Mouse (Mus musculus) liver, embryonic 18 days (tissue): ENCODE data around the gene Yap1. TPM values are rescaled to one million over a fixed set of nuclear protein-coding genes. Genes with fewer than 3 reads are reported as not detected.

Experiments used
- polyA plus RNA-seq: library from polyadenylated mRNA; depleted of rRNA; stranded (reverse); fragments of >200 nt; gene quantifications from 2 replicates; pipeline ENCODE4 v1.2.3, GENCODE M21; 2012; rRNA removed

Yap1 gene
- polyA plus RNA-seq = 6.7 and 6.9 TPM in 2 replicates

DNA sequence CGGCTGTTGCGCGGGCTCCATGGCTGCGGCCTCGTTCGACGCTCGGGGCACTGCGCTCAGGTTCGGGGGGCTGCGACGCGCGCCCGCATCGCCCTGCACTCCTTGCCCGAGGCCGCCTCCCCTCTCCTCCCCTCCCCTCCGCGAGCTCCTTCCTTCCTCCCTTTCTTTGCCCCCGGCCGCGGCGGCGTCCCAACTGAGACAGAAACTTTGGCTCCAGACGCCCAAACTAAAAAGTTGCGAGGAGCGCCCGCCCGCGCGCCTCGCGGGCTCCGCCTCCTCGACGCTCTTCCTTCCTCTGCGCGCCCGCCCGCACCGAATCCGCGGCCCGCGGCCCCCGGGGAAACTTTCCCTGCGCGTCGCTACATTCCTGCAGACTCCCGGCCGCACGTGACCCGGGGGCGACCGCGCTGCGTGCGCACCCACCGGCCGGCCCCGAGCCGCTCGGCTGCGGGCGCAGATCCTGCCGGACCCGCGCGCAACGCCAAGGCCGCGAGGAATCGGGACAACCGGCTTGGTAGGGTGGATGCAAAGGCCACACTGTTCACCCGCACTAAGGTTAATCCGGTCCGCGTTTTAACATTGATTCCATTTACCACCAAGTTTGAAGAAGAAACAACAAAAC is at the start of gene Yap1:
TSS of gene Yap1 (minus strand) at position 227 of the 622 bp plus-strand sequence.

DNA sequence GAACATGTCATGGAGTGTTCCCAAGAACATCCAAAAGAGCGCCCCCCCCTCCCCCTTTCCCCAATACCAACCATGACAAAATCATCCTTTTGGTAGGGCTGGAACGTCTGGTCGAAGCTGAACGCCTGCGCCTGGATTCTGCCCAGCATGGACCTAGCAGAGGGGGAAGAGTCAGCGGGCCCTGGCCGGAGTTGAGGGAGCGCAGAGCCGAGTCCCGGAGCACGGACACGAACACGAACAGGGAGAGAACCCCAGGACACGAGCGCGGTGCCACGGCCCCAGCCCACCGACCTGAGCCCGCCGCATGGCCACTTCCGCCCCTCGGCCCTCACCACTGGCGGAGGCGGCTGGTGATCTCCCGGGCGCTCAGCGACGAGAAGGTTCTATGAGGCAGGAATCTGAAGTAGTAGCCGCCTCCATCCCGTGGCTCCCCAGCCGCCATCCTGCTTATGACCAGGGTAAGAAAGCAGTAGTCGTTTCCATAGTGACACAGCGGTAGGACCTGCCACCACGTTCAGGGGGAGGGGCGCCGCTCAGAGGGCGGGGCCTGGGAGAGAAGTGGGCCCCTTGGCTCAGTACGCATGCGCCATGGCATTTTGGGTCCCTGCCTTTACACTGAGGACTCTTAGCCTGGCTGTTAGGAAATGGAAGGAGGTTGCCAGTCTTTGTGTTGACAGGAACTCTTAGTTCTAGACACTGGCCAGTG is 38.1 kb upstream of the Yap1 start, which contains the start of gene Cfap300:
TSS of gene Cfap300 (minus strand) at position 486 of the 706 bp plus-strand sequence.

Other genes with a start within 250 kb of the Yap1 start
- 20.2 and 21.8 TPM in 2 replicates for gene Tmem123, start 240.6 kb downstream of the Yap1 start, polyA plus RNA-seq
- gene Birc2, start 167.5 kb downstream of the Yap1 start, polyA plus RNA-seq = 12.7 TPM in 2 replicates
- gene Birc3, start 131.4 kb downstream of the Yap1 start, polyA plus RNA-seq = 14.8 and 15.2 TPM in 2 replicates
- 0.50 and 0.60 TPM in 2 replicates for gene Cfap300, start 38.2 kb upstream of the Yap1 start, polyA plus RNA-seq
- 0.28 and 0.29 TPM in 2 replicates for gene Cep126, start 129.7 kb upstream of the Yap1 start, polyA plus RNA-seq